In genomic region chr10:77448209-77448608, GRCm38 (mm10) we compare ENCODE assay signal across 17 mouse cellular contexts. TPM values are rescaled to one million over a fixed set of nuclear protein-coding genes. Genes with fewer than 3 reads are reported as not detected.
A peak's percentile ranks its signal among the peaks of the same experiment; 100 is the strongest.
DNase-seq lines count a peak whose midpoint lies in the region; ATAC-seq and TF ChIP-seq lines count a peak whose summit lies in the region.
"Had no signal": no experiment of that assay in that cellular context is flagged by ENCODE, and none has a peak within 500 bp of the region (broad histone marks: within the 10 kb centered on the region; RNA-seq: fewer than 3 reads in every experiment).

No protein-coding gene starts in this region.

- no peak for TF ChIP-seq CTCF in heart, postnatal 0 days (IDR thresholded peaks at IDR 0.05; ENCODE audit: low read depth)

- no peaks in the 10 kb centered on the region for H3K9me3 ChIP-seq in heart, embryonic 11.5 days (replicated peaks; ENCODE audit: control insufficient read depth, low read length)
- no peaks in the 10 kb centered on the region for H3K9me3 ChIP-seq in heart, postnatal 0 days (replicated peaks; ENCODE audit: control insufficient read depth, low read length)

- H3K36me3 ChIP-seq in heart, embryonic 11.5 days (ENCODE audit: control insufficient read depth, insufficient read depth, low read length), result no peaks in the 10 kb centered on the region
- no peaks in the 10 kb centered on the region for H3K36me3 ChIP-seq in heart, postnatal 0 days (replicated peaks; ENCODE audit: control insufficient read depth, insufficient read depth, low read length)
- H3K36me3 ChIP-seq: embryonic facial prominence, embryonic 15.5 days; forebrain, embryonic 12.5 days; hindbrain, embryonic 15.5 days; liver, embryonic 13.5 days had no signal

- H3K9ac ChIP-seq in heart, embryonic 11.5 days (ENCODE audit: low read depth, low read length), result no peak overlapping the region
- H3K9ac ChIP-seq in heart, postnatal 0 days (replicated peaks; ENCODE audit: low read depth, low read length), result no peak overlapping the region
- H3K9ac ChIP-seq: embryonic facial prominence, embryonic 15.5 days; forebrain, embryonic 12.5 days; hindbrain, embryonic 15.5 days; liver, embryonic 13.5 days had no signal

- H3K27me3 ChIP-seq in heart, embryonic 11.5 days (ENCODE audit: control insufficient read depth, insufficient read depth, low read length), result no peaks in the 10 kb centered on the region
- no peaks in the 10 kb centered on the region for H3K27me3 ChIP-seq in heart, postnatal 0 days (ENCODE audit: control insufficient read depth, insufficient read depth, low read length)
- H3K27me3 ChIP-seq: forebrain, embryonic 12.5 days; hindbrain, embryonic 15.5 days had no signal

- peaks cover 34% of the 10 kb centered on the region for H3K4me1 ChIP-seq in heart, embryonic 11.5 days (ENCODE audit: control insufficient read depth, insufficient read depth, low read length)
- H3K4me1 ChIP-seq in heart, postnatal 0 days (ENCODE audit: control insufficient read depth, insufficient read depth), result peaks cover 33% of the 10 kb centered on the region

- H3K27ac ChIP-seq in heart, embryonic 11.5 days (ENCODE audit: low read depth, low read length), result peak overlapping the region; percentile 80
- peak overlapping the region; percentile 83 for H3K27ac ChIP-seq in heart, postnatal 0 days (ENCODE audit: low read depth)
- H3K27ac ChIP-seq: embryonic facial prominence, embryonic 15.5 days; forebrain, embryonic 12.5 days; hindbrain, embryonic 15.5 days; liver, embryonic 13.5 days had no signal

- DNase-seq in cerebellum, adult 9-11 months, result peak; percentile 64
- DNase-seq in cerebellum, postnatal 36 days, result no peak
- DNase-seq in heart, adult 9 months (ENCODE audit: low spot score in 2 of 2), result no peak
- DNase-seq in brain, adult 2 months (ENCODE audit: low read depth, low spot score), result peak; percentile 62
- no peak for DNase-seq in heart, postnatal 0 days (ENCODE audit: low spot score)
- no peak for DNase-seq in right cerebral cortex, postnatal 36 days (ENCODE audit: low spot score in 2 of 2)
- DNase-seq in adrenal gland, adult (ENCODE audit: inconsistent age in 2 of 2, low spot score in 1 of 2), result no peak
- DNase-seq: adrenal gland, adult 8-10 months; layer of hippocampus, postnatal 36 days; liver, embryonic 13.5 days; right cerebral cortex, postnatal 25 days; thymus, postnatal 36 days had no signal

- peak overlapping the region; percentile 60 for H3K4me2 ChIP-seq in heart, embryonic 11.5 days
- H3K4me2 ChIP-seq in heart, postnatal 0 days (ENCODE audit: low read depth, low read length), result no peak overlapping the region
- H3K4me2 ChIP-seq: forebrain, embryonic 12.5 days; hindbrain, embryonic 15.5 days; liver, embryonic 13.5 days had no signal

- no peak overlapping the region for H3K4me3 ChIP-seq in heart, embryonic 11.5 days (ENCODE audit: low read depth, low read length)
- no peak overlapping the region for H3K4me3 ChIP-seq in heart, postnatal 0 days (ENCODE audit: low read depth, low read length)
- H3K4me3 ChIP-seq: embryonic facial prominence, embryonic 15.5 days; forebrain, embryonic 12.5 days; hindbrain, embryonic 15.5 days; liver, embryonic 13.5 days had no signal

- 67% methylated on average over 7 of the region's 7 CpGs for WGBS in heart, embryonic 11.5 days (ENCODE audit: insufficient replicate concordance)
- 65% methylated on average over 7 of the region's 7 CpGs for WGBS in heart, postnatal 0 days

- ATAC-seq in heart, embryonic 11.5 days (replicated peaks; ENCODE audit: insufficient number of reproducible peaks, low FRiP score, low TSS enrichment), result no peak
- no peak for ATAC-seq in heart, postnatal 0 days (ENCODE audit: insufficient read depth, low read depth)
- ATAC-seq: intestine, postnatal 0 days had no signal

- TF ChIP-seq EP300 in heart, postnatal 0 days (IDR thresholded peaks at IDR 0.05; ENCODE audit: low read depth), result no peak

RNA-seq across cellular contexts. Expression of gene Adarb1, which starts 30.1 kb away (rescaled TPM):
- polyA plus RNA-seq in heart, embryonic 11.5 days (2014; fragmentation: Nextera tagmentation; extraction: Ambion mirVana), result 8.7 and 8.8 TPM in 2 replicates
- 23.7 and 26.9 TPM in 2 replicates for total RNA-seq in heart, postnatal 0 days (2014; rRNA removed; ENCODE audit: low replicate concordance)
- 7.8 and 8.5 TPM in 2 replicates for polyA plus RNA-seq in heart, postnatal 0 days (2015; fragmentation: Nextera tagmentation; extraction: Ambion mirVana)

Comparison
In these comparisons a context has a peak if more than half of its experiments do, and no peak if none do; other contexts are left out.
1. DNase-seq: peak in cerebellum, adult 9-11 months (single experiment) and brain, adult 2 months (single experiment); none in cerebellum, postnatal 36 days (0 of 2), heart, adult 9 months (0 of 2), heart, postnatal 0 days (single experiment), right cerebral cortex, postnatal 36 days (0 of 2) and adrenal gland, adult (0 of 2).